9 mouse cellular contexts compared by ENCODE assay signal in genomic region chr17:50470432-50471078, GRCm38 (mm10). TPM values are rescaled to one million over a fixed set of nuclear protein-coding genes. Genes with fewer than 3 reads are reported as not detected.
DNase-seq lines count a peak whose midpoint lies in the region; ATAC-seq lines count a peak whose summit lies in the region.
"Had no signal": no experiment of that assay in that cellular context is flagged by ENCODE, and none has a peak within 500 bp of the region (broad histone marks: within the 10 kb centered on the region; RNA-seq: fewer than 3 reads in every experiment).

No protein-coding gene starts in this region.

- H3K27ac ChIP-seq in embryonic facial prominence, embryonic 15.5 days (replicated peaks), result peak overlapping the region; percentile 86
- peak overlapping the region; percentile 85 for H3K27ac ChIP-seq in heart, embryonic 11.5 days (ENCODE audit: low read depth, low read length)
- H3K27ac ChIP-seq in limb, embryonic 15.5 days, result peak overlapping the region; percentile 82
- H3K27ac ChIP-seq in midbrain, embryonic 14.5 days (replicated peaks; ENCODE audit: low read depth, low read length), result peak overlapping the region; percentile 63

- peaks cover 9% of the 10 kb centered on the region for H3K4me1 ChIP-seq in embryonic facial prominence, embryonic 15.5 days
- peaks cover 7% of the 10 kb centered on the region for H3K4me1 ChIP-seq in heart, embryonic 11.5 days (ENCODE audit: control insufficient read depth, insufficient read depth, low read length)
- peaks cover 7% of the 10 kb centered on the region; the same call in 1 of the 2 replicates for H3K4me1 ChIP-seq in limb, embryonic 15.5 days
- peaks cover 10% of the 10 kb centered on the region for H3K4me1 ChIP-seq in midbrain, embryonic 14.5 days (ENCODE audit: control insufficient read depth, insufficient read depth, low read length)

- peak overlapping the region; percentile 25 for H3K4me3 ChIP-seq in embryonic facial prominence, embryonic 15.5 days (replicated peaks)
- H3K4me3 ChIP-seq in heart, embryonic 11.5 days (ENCODE audit: low read depth, low read length), result 0 out of 2 replicates have a peak overlapping the region, but pooled peaks have one; percentile 5
- peak overlapping the region; percentile 22 for H3K4me3 ChIP-seq in limb, embryonic 15.5 days
- H3K4me3 ChIP-seq in midbrain, embryonic 14.5 days (replicated peaks; ENCODE audit: low read depth, low read length), result peak overlapping the region; percentile 9

- no peaks in the 10 kb centered on the region for H3K9me3 ChIP-seq in embryonic facial prominence, embryonic 15.5 days (replicated peaks)
- no peaks in the 10 kb centered on the region for H3K9me3 ChIP-seq in heart, embryonic 11.5 days (replicated peaks; ENCODE audit: control insufficient read depth, low read length)
- no peaks in the 10 kb centered on the region for H3K9me3 ChIP-seq in limb, embryonic 15.5 days
- H3K9me3 ChIP-seq in midbrain, embryonic 14.5 days (ENCODE audit: control insufficient read depth, low read length), result no peaks in the 10 kb centered on the region

- H3K27me3 ChIP-seq in embryonic facial prominence, embryonic 15.5 days, result no peaks in the 10 kb centered on the region
- H3K27me3 ChIP-seq in heart, embryonic 11.5 days (ENCODE audit: control insufficient read depth, insufficient read depth, low read length), result no peaks in the 10 kb centered on the region
- no peaks in the 10 kb centered on the region for H3K27me3 ChIP-seq in limb, embryonic 15.5 days
- H3K27me3 ChIP-seq in midbrain, embryonic 14.5 days (ENCODE audit: control insufficient read depth, insufficient read depth, low read length), result no peaks in the 10 kb centered on the region

- peak; percentile 69 for ATAC-seq in embryonic facial prominence, embryonic 15.5 days (ENCODE audit: insufficient number of reproducible peaks, low FRiP score, low TSS enrichment, low read depth)
- ATAC-seq in heart, embryonic 11.5 days (replicated peaks; ENCODE audit: insufficient number of reproducible peaks, low FRiP score, low TSS enrichment), result no peak
- peak; percentile 72 for ATAC-seq in limb, embryonic 15.5 days (ENCODE audit: insufficient number of reproducible peaks, low FRiP score, low TSS enrichment, low read depth)
- ATAC-seq in midbrain, embryonic 14.5 days (ENCODE audit: low FRiP score, low TSS enrichment), result no peak; the same call in 1 of the 2 replicates
- ATAC-seq: Patski had no signal

- DNase-seq in ovary, postnatal 36 days (ENCODE audit: low spot score), result peak; percentile 21
- no peak for DNase-seq in ovary, postnatal 14 days (ENCODE audit: low spot score)
- peak; percentile 58 for DNase-seq in kidney, adult 9 months
- DNase-seq in midbrain, embryonic 14.5 days, result peak; percentile 63
- peak; percentile 74 to 80 for DNase-seq in spleen, postnatal 36 days (ENCODE audit: low spot score in 2 of 2)

- H3K4me2 ChIP-seq in embryonic facial prominence, embryonic 15.5 days (replicated peaks), result peak overlapping the region; percentile 47
- H3K4me2 ChIP-seq in heart, embryonic 11.5 days, result peak overlapping the region; percentile 32
- peak overlapping the region; percentile 46 for H3K4me2 ChIP-seq in limb, embryonic 15.5 days
- peak overlapping the region; percentile 49 for H3K4me2 ChIP-seq in midbrain, embryonic 14.5 days (ENCODE audit: low read length)

- H3K36me3 ChIP-seq in embryonic facial prominence, embryonic 15.5 days, result no peaks in the 10 kb centered on the region
- no peaks in the 10 kb centered on the region for H3K36me3 ChIP-seq in heart, embryonic 11.5 days (ENCODE audit: control insufficient read depth, insufficient read depth, low read length)
- no peaks in the 10 kb centered on the region for H3K36me3 ChIP-seq in limb, embryonic 15.5 days
- no peaks in the 10 kb centered on the region for H3K36me3 ChIP-seq in midbrain, embryonic 14.5 days (ENCODE audit: control insufficient read depth, insufficient read depth, low read length)

- H3K9ac ChIP-seq in embryonic facial prominence, embryonic 15.5 days, result no peak overlapping the region
- no peak overlapping the region for H3K9ac ChIP-seq in heart, embryonic 11.5 days (ENCODE audit: low read depth, low read length)
- no peak overlapping the region for H3K9ac ChIP-seq in limb, embryonic 15.5 days
- H3K9ac ChIP-seq in midbrain, embryonic 14.5 days (replicated peaks; ENCODE audit: low read length), result no peak overlapping the region

- WGBS in embryonic facial prominence, embryonic 15.5 days, result 20% methylated on average over 16 of the region's 16 CpGs
- WGBS in heart, embryonic 11.5 days (ENCODE audit: insufficient replicate concordance), result 29% methylated on average over 16 of the region's 16 CpGs
- WGBS in limb, embryonic 15.5 days, result 15% methylated on average over 16 of the region's 16 CpGs
- WGBS in midbrain, embryonic 14.5 days, result 27% methylated on average over 16 of the region's 16 CpGs

RNA-seq across cellular contexts. Expression of gene Plcl2, which starts 38.6 kb away (rescaled TPM):
- 4.2 and 4.5 TPM in 2 replicates for polyA plus RNA-seq in embryonic facial prominence, embryonic 15.5 days (2015; fragmentation: Nextera tagmentation; extraction: Ambion mirVana)
- polyA plus RNA-seq in heart, embryonic 11.5 days (2014; fragmentation: Nextera tagmentation; extraction: Ambion mirVana), result 4.0 and 5.2 TPM in 2 replicates
- 2.2 and 3.1 TPM in 2 replicates for polyA plus RNA-seq in limb, embryonic 15.5 days (2015; fragmentation: Nextera tagmentation; extraction: Ambion mirVana)
- 10.8 and 14.1 TPM in 2 replicates for polyA plus RNA-seq in midbrain, embryonic 14.5 days (2014; fragmentation: Nextera tagmentation; extraction: Ambion mirVana)
- polyA plus RNA-seq: Patski had no signal

Comparison
In these comparisons a context has a peak if more than half of its experiments do, and no peak if none do; other contexts are left out.
1. ATAC-seq: peak in embryonic facial prominence, embryonic 15.5 days (single experiment) and limb, embryonic 15.5 days (single experiment); none in heart, embryonic 11.5 days (single experiment) and midbrain, embryonic 14.5 days (single experiment).
2. Peak in every context shown above with its lines, with median percentiles within 50 percentile points of each other: H3K27ac ChIP-seq, H3K4me2 ChIP-seq and H3K4me3 ChIP-seq.